Mouse (Mus musculus) brain, embryonic 14.5 days (tissue): ENCODE results near the gene Wasf2. TPM values are rescaled to one million over a fixed set of nuclear protein-coding genes. Genes with fewer than 3 reads are reported as not detected.

Source experiments
- DNase-seq: peaks from one replicate; pipeline ENCODE4 v3.0.0-alpha.2; 2011; ENCODE audit warnings: low read depth
- CTCF ChIP-seq: fragments of 200-500 bp; IDR thresholded peaks from 2 replicates; pipeline ENCODE4 v1.5.1; 2012; ENCODE audit warnings: inconsistent platforms, mild to moderate bottlenecking, moderate library complexity, borderline replicate concordance; ENCODE audit not compliant: insufficient read depth, insufficient read length; ENCODE audit errors: extremely low read depth
- POLR2A ChIP-seq: fragments of 200-500 bp; IDR thresholded peaks from 2 replicates; pipeline ENCODE4 v1.6.1; 2012; ENCODE audit warnings: mild to moderate bottlenecking, inconsistent platforms, borderline replicate concordance; ENCODE audit not compliant: poor library complexity, insufficient read depth, insufficient read length, severe bottlenecking; ENCODE audit errors: extremely low read depth
- polyA plus RNA-seq: library from polyadenylated mRNA; depleted of rRNA; stranded (reverse); fragments of >200 nt; gene quantifications from 2 replicates; pipeline ENCODE4 v1.2.3, GENCODE M21; 2012

Wasf2 gene
- polyA plus RNA-seq, 1 experiment = 25.5 TPM

- no peak for TF ChIP-seq CTCF
- TF ChIP-seq POLR2A = no peak
Measured at GRCm38 (mm10) chr4:133103525-133104193, 26.6 kb upstream of the Wasf2 start.

GRCm38 (mm10) chr4:133104194-133104569 lies 26.1 kb upstream of the Wasf2 start:
- DNase-seq = no peak
- TF ChIP-seq POLR2A (no peak), CTCF (no peak)

More at GRCm38 (mm10) chr4:133103525-133104193, 26.6 kb upstream of the Wasf2 start:
- no peak for DNase-seq

- no peak for DNase-seq
- TF ChIP-seq POLR2A (no peak), CTCF (no peak)
Measured at GRCm38 (mm10) chr4:133106691-133107090, 23.6 kb upstream of the Wasf2 start.

GRCm38 (mm10) chr4:133107788-133108281 lies 22.5 kb upstream of the Wasf2 start:
- no peak for DNase-seq

GRCm38 (mm10) chr4:133108481-133109334 lies 21.6 kb upstream of the Wasf2 start:
- DNase-seq = no peak
- no peak for TF ChIP-seq POLR2A
- TF ChIP-seq CTCF = no peak

More at GRCm38 (mm10) chr4:133107788-133108281, 22.5 kb upstream of the Wasf2 start:
- no peak for TF ChIP-seq CTCF
- no peak for TF ChIP-seq POLR2A

GRCm38 (mm10) chr4:133109335-133109801 lies 20.9 kb upstream of the Wasf2 start:
- no peak for DNase-seq
- TF ChIP-seq POLR2A (no peak), CTCF (no peak)

GRCm38 (mm10) chr4:133112175-133112838 lies 18.0 kb upstream of the Wasf2 start:
- DNase-seq = no peak
- no peak for TF ChIP-seq POLR2A
- TF ChIP-seq CTCF = no peak

- TF ChIP-seq CTCF = no peak
- no peak for TF ChIP-seq POLR2A
- no peak for DNase-seq
Measured at GRCm38 (mm10) chr4:133113351-133113882, 16.9 kb upstream of the Wasf2 start.

GRCm38 (mm10) chr4:133114762-133115161 lies 15.5 kb upstream of the Wasf2 start:
- no peak for TF ChIP-seq POLR2A
- no peak for TF ChIP-seq CTCF
- DNase-seq = no peak

GRCm38 (mm10) chr4:133115721-133116429 lies 14.4 kb upstream of the Wasf2 start:
- peak; percentile 54 for DNase-seq
- no peak for TF ChIP-seq POLR2A
- TF ChIP-seq CTCF = no peak
